Mouse (Mus musculus) common myeloid progenitor, adult 5-6 weeks (primary cell): ENCODE measurements around the gene Psen2. TPM values are rescaled to one million over a fixed set of nuclear protein-coding genes. Genes with fewer than 3 reads are reported as not detected.

Experiments
- ATAC-seq: replicated peaks from 2 replicates; pipeline ENCODE4 v1.8.0; 2016; ENCODE audit warnings: low read depth, mild to moderate bottlenecking, moderate TSS enrichment, inconsistent platforms; ENCODE audit not compliant: poor library complexity, severe bottlenecking
- total RNA-seq: library from RNA; stranded (forward); fragments of 200-1000, 187-1606 nt; gene quantifications from 2 replicates; pipeline ENCODE4 v1.2.3, GENCODE M21; 2017

Gene Psen2
- total RNA-seq, 1 experiment from 2014 or later: 24.3 TPM

DNA sequence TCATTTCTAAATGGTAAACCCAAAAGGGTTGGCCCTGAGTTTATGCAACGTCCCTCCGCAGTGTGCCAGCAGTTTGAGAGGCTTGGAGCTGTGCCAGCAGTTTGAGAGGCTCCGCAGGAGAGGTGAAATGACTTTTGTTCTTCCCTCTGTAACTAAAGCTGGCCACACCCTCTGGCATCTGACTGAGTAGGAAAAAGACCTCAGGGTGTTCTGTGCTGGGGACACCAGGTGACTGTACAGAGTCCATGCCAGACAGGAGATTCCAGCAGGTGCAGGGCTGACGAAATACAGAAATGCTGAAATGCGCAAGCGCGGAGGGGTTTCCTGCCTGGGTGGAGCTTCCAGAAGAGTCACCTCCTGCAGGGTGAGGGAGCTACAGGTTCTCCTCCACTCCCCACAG lies 16.4 kb upstream of the Psen2 start:
- peak; percentile 88 for ATAC-seq

GRCm38 (mm10) chr1:180277563-180277962 lies 14.3 kb upstream of the Psen2 start:
- ATAC-seq: no peak

- ATAC-seq: no peak
These were observed 11.6 kb upstream of the Psen2 start for GRCm38 (mm10) chr1:180274725-180275308.

DNA sequence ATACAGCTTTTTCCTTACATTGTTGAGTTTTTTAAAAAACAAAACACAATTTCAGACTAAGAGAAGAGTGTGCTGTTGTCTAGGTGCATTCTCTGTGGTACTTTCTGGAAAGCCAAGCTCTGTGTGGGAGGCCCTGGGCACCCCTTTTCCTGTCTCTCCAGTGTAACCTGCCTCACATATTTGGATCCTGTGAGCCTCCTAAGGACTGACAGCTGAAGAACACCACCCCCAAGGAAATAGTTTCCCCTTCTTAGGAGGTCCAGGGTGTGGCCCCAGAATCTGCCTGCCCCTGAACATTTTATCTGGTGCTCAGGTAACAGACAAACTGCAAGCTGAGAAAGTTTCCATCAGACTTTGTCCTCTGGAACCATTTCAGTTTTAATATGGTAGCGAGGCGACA lies 5.8 kb upstream of the Psen2 start:
- no peak for ATAC-seq

GRCm38 (mm10) chr1:180268249-180269031 lies 5.2 kb upstream of the Psen2 start:
- ATAC-seq: peak; percentile 76

DNA sequence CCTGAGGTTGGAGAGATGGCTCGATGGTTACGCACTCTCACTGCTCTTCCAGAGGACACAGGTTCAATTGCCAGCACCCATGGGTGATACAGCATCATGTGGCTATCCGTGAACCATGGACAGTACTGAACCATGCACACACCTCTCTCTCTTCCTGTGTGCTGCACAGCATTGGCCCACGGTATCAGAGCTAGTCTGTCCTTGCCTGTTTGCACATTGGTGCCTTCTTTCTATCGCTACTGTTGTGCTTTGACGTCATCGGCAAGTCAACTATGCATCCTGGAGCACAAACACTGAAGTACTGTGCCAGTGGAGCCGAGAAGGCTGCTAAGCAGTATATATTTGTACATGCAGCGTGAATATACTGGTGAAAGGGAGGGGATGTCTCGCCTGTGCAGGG lies 3.9 kb upstream of the Psen2 start:
- ATAC-seq: no peak

- ATAC-seq: peak; percentile 63
These were observed 2.2 kb upstream of the Psen2 start for GRCm38 (mm10) chr1:180265399-180265798.

DNA sequence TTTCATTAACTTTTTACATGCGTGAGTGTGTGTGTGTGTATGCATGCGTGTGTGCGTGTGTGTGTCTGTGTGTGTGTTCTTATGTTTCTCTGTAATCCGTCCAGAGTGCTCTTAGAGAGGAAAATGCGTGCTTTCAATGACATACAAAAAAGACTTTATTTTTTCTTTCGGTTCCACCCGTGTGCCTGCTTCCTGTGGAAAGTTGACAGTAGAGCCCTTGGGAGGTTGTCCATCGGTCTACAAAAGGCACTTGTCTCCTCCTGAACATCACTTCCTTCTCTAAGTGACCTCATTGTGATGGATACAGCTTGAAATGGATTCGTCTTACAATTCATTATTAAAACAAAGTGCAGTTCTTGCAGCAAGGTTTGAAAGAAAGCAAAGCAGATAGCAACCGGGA lies 1.6 kb upstream of the Psen2 start:
- ATAC-seq: peak; percentile 10; the same call in 1 of the 2 replicates

- no peak for ATAC-seq
These were observed 1.2 kb upstream of the Psen2 start for GRCm38 (mm10) chr1:180264389-180264788.

DNA sequence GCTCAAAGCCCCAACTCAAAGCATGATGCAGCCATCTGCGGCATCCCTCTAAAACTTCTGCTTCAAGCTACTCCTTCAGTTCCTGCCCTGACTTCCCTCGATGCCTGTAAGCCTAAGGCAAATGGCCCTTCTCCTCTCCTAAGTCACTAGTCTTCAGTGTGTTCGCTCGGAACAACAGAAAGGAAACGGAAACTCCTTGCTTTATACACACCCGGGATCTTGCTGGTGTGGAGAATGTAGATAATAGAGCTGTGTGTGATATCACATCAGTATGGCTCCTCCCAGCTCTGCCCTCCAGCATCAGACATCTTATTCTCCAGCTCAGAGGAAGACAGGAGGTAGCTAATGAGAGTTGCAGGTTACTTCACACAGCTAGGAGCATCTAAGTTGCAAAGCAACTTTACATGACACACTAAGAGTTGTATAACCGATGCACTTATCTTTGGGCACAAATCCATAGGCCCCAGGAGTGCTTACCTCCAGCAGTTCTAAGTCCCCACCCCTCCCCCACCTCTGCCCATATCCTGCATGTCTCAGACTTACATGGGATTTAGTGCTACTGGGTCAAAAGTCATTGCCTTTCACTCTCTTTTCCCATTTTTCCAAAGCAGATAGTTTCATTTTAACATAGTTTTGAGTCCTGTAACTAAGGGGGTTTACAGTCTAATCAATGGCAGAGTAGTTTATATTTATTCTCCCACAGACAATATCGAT lies 1.2 kb downstream of the Psen2 start:
- ATAC-seq: 0 out of 2 replicates have a peak, but pooled peaks have one; percentile 7

DNA sequence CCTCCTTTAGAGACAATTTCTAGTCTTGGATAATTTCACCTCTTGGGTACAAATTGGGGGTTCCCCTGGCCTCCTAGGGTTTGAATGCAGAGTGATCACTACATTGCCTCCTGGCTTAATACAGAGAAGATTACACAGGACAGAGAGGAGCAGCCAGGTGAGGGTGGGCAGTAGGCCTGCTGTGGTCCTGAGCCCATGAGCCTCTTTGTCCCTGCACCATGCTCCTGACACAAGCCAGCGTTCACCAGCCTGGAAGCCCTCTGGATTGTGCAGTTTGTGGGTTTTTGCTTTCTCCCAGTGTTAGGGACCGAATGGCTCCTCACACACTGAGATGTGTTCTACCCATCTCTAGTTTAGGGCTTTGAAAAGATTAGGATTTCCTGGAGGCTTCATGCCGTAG lies 1.8 kb downstream of the Psen2 start:
- ATAC-seq: no peak

- 0 out of 2 replicates have a peak, but pooled peaks have one; percentile 2 for ATAC-seq
These were observed 2.4 kb downstream of the Psen2 start for GRCm38 (mm10) chr1:180260886-180261285.

DNA sequence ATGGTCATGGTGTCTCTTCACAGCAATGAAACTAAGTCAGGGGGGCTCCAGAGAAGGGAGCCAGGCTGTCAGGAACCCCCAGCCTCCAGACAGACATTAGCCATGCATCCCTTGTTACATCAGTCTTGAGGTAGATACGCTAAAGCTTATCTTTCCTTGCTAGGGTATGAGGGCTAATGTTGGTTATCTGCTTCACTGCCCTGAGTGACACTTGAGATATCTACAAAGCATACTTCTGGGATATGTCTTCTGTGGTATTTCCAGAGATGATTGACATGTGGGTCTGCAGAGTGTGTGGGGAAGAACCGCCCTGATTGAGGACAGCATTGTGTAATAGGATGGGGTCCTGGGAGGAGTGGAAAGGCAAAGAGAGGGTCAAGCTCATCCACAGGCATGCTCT lies 3.5 kb downstream of the Psen2 start:
- ATAC-seq: no peak

- ATAC-seq: no peak
These were observed 5.8 kb downstream of the Psen2 start for GRCm38 (mm10) chr1:180257446-180257845.

DNA sequence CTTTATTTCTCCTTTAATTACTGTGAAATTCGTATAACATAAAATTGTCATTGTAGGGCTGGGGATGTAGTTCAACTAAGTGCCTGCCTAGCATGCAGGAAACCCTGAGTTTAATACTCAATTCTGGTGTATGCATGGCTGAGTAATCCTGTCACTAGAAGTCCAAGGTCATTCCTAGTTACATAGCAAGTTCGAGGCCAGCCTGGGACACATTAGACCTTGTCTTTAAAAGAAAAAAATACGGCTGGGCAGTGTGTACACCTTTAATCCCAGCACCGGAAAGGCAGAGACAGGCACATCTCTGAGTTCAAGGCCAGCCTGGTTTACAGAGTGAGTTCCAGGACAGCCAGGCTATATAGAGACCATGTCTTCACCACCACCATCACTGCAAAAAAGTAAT lies 6.4 kb downstream of the Psen2 start:
- ATAC-seq: no peak

DNA sequence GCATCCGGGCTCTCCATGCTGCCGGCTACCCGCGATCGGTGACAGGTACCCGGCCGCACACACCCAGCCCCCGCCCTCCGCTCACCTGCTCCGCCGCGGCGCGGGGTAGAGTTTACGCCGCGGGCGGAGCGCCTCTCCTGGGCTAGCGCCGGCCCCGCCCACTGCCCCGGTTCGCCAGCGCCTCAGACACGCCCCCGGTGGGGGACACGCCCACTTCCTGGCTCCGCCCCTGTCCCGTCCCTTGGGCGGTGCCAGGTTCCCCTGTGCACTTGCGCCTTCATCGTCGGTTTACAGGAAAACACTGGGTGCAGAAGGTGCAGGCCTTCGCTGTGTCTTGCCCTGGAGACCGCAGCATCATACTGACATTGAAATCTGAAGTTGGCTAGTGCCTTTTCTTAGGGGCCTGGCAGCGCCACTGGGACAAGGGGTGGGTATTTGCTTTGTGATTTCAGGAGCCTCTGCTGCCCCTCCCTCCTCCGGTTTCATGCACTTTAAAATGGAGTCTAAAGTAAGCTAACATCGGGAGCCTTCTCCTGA lies 7.0 kb downstream of the Psen2 start:
- ATAC-seq: peak; percentile 81

- peak; percentile 6 for ATAC-seq
These were observed 7.7 kb downstream of the Psen2 start for GRCm38 (mm10) chr1:180255294-180256117.

DNA sequence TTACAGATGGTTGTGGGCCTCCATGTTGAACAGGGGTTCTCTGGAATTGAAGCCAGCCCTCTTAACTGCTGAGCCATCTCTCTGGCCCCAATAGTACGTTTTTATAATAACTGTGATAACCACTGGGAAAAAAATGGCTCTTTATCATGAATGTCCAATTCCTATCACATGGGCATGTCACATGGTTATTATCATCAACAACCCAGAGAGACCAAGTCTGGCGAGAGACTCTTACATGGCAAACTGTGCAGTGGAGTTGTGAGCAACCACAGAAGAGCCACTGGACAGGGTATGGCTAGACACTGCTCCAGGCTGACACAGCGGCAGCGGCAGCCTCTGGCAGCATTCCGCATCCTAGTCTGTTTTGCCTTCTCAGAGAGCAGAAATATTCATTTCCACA lies 8.9 kb downstream of the Psen2 start:
- no peak for ATAC-seq

GRCm38 (mm10) chr1:180252656-180253190 lies 10.5 kb downstream of the Psen2 start:
- ATAC-seq: no peak
